Mouse (Mus musculus): ENCODE results near the gene Carhsp1. TPM values are rescaled to one million over a fixed set of nuclear protein-coding genes. Genes with fewer than 3 reads are reported as not detected.

The Carhsp1 gene
- polyA plus RNA-seq, 1 experiment = 56.1 TPM

DNA sequence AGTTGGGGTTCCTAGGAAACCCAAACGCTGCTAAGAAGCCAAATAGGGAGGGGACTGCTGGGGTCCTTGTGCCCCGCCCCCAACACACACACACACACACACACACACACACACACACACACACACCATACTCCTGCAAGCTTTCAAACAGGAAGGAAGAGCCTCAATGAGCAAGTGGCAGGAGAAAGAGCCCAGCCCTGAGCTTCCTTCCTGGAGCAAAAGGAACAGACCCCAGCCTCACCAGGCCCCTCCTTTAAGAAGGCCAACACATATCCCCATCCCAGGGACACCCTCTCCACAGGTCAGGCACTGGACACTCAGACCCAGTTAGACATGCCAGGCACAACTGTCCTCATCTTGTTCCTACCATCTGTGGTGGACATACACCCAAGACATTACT is 8.9 kb downstream of the Carhsp1 start:
- TF ChIP-seq CTCF (conservative IDR thresholded peaks at IDR 0.05; ENCODE audit: insufficient read depth, insufficient read length, low read depth, low read length) (no peak), POLR2A (IDR thresholded peaks at IDR 0.05; ENCODE audit: low read depth, low read length) (no peak)
- H3K27me3 ChIP-seq (replicated peaks; ENCODE audit: control insufficient read depth, insufficient read depth, low read length) = no peaks in the 10 kb centered on the region
- H3K4me1 ChIP-seq (ENCODE audit: control insufficient read depth, insufficient read depth, low read length) = peaks cover 17% of the 10 kb centered on the region
- DNase-seq = peak; percentile 51
- peak overlapping the region; percentile 62 for H3K27ac ChIP-seq (ENCODE audit: insufficient read depth, low read depth, low read length)
- no peak overlapping the region for H3K4me3 ChIP-seq (ENCODE audit: insufficient read depth, low read depth, low read length)
- H3K36me3 ChIP-seq (ENCODE audit: control insufficient read depth, insufficient read depth, low read length) = no peaks in the 10 kb centered on the region
- 76% methylated on average over 2 of the region's 2 CpGs for WGBS

DNA sequence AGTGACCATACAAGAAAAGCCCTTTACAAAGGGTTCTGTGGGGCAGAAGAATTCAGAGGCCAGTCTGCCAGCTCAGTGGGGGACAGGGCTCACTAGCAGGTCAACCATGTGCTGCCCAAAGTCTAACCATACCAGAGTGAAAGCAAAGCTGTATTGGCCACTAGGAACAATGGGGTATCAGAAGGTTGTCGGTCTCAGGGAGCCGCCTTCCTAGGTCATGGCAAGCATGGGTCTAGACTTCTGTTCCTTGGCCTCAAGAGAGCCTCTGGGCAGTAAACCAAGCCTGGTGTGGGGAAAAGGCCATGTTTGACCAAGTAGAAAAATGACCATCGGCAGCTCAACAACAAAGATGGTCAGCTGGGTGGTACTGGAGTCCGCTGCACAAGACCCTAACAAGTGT is 13.2 kb downstream of the Carhsp1 start:
- peak; percentile 75 for DNase-seq
- Histone ChIP-seq H3K27ac (ENCODE audit: insufficient read depth, low read depth, low read length) (no peak overlapping the region), H3K36me3 (ENCODE audit: control insufficient read depth, insufficient read depth, low read length) (no peaks in the 10 kb centered on the region), H3K27me3 (replicated peaks; ENCODE audit: control insufficient read depth, insufficient read depth, low read length) (no peaks in the 10 kb centered on the region), H3K4me1 (ENCODE audit: control insufficient read depth, insufficient read depth, low read length) (peaks cover 9% of the 10 kb centered on the region; the same call in 1 of the 2 replicates), H3K4me3 (ENCODE audit: insufficient read depth, low read depth, low read length) (no peak overlapping the region)
- TF ChIP-seq POLR2A (IDR thresholded peaks at IDR 0.05; ENCODE audit: low read depth, low read length) = no peak
- no peak for TF ChIP-seq CTCF (conservative IDR thresholded peaks at IDR 0.05; ENCODE audit: insufficient read depth, insufficient read length, low read depth, low read length)
- 79% methylated on average over 4 of the region's 4 CpGs for WGBS

DNA sequence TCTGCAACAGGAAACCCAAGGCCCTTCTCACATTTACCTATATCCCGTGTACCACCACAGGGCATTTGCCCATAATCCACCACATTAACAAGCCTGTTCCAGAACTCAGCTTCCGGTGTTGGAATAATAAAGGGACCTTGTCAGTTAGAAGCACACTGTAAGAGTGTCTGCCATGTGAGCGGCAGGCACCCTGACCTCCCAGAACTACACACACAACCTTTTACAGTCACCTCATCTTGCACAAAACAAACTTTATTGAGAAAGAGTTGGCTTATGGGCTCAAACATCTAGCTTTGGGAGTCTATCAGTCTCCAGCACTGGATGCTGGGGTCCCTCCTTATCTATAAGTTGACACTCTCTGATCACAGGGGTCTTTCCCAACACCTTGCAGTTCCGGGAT is 13.6 kb downstream of the Carhsp1 start:
- TF ChIP-seq CTCF (conservative IDR thresholded peaks at IDR 0.05; ENCODE audit: insufficient read depth, insufficient read length, low read depth, low read length) (no peak), POLR2A (IDR thresholded peaks at IDR 0.05; ENCODE audit: low read depth, low read length) (no peak)
- Histone ChIP-seq H3K36me3 (ENCODE audit: control insufficient read depth, insufficient read depth, low read length) (no peaks in the 10 kb centered on the region), H3K27me3 (replicated peaks; ENCODE audit: control insufficient read depth, insufficient read depth, low read length) (no peaks in the 10 kb centered on the region), H3K27ac (ENCODE audit: insufficient read depth, low read depth, low read length) (no peak overlapping the region), H3K4me1 (ENCODE audit: control insufficient read depth, insufficient read depth, low read length) (peaks cover 7% of the 10 kb centered on the region; the same call in 1 of the 2 replicates), H3K4me3 (ENCODE audit: insufficient read depth, low read depth, low read length) (no peak overlapping the region)
- WGBS = 80% methylated on average over 4 of the region's 4 CpGs
- DNase-seq = no peak

DNA sequence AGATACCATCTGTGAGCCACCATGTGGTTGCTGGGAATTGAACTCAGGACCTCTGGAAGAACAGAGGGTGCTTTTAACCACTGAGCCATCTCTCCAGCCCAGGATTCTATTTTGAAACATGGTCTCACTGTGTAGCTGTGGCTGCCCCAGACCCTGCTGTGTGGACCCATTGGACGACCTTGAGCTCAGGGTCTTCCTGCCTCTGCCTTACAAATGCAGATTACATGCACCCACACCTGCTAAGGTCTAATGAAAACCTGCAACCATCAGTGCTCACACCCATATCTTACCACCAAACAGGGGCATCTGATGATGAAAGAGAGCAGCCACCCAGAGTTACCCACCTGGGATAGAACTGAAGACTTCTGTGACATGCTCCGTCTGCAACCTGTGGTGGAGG is 15.7 kb downstream of the Carhsp1 start:
- WGBS = 91% methylated on average over 2 of the region's 2 CpGs
- Histone ChIP-seq H3K4me1 (ENCODE audit: control insufficient read depth, insufficient read depth, low read length) (peaks cover 4% of the 10 kb centered on the region; the same call in 1 of the 2 replicates), H3K4me3 (ENCODE audit: insufficient read depth, low read depth, low read length) (no peak overlapping the region), H3K27ac (ENCODE audit: insufficient read depth, low read depth, low read length) (no peak overlapping the region), H3K36me3 (ENCODE audit: control insufficient read depth, insufficient read depth, low read length) (no peaks in the 10 kb centered on the region), H3K27me3 (replicated peaks; ENCODE audit: control insufficient read depth, insufficient read depth, low read length) (no peaks in the 10 kb centered on the region)
- TF ChIP-seq POLR2A (IDR thresholded peaks at IDR 0.05; ENCODE audit: low read depth, low read length) = no peak
- TF ChIP-seq CTCF (conservative IDR thresholded peaks at IDR 0.05; ENCODE audit: insufficient read depth, insufficient read length, low read depth, low read length) = no peak
- DNase-seq = no peak

DNA sequence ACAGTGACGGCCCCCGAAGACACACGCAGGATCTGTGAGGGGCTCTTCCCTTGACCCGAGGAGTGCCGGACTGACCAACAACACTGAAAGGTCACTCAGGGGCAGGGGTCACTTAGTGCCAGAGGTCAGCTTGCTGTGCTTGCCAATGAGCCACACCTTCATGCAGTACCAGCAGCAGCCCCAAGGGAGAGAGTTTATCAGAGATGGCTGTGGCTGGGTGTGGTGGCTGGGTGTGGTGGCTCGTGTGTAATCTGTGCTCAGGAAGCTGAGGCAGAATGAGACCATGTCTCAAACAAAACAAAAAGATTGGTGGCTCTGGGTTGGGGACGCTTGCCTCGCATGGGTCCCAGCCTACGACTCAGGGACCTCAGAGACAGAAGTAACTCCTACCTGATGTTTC is 16.4 kb downstream of the Carhsp1 start:
- TF ChIP-seq POLR2A (IDR thresholded peaks at IDR 0.05; ENCODE audit: low read depth, low read length) = no peak
- peak; percentile 21; the same call in 1 of the 2 replicates for TF ChIP-seq CTCF (conservative IDR thresholded peaks at IDR 0.05; ENCODE audit: insufficient read depth, insufficient read length, low read depth, low read length)
- H3K4me1 ChIP-seq (ENCODE audit: control insufficient read depth, insufficient read depth, low read length) = peaks cover 4% of the 10 kb centered on the region; the same call in 1 of the 2 replicates
- no peak overlapping the region for H3K4me3 ChIP-seq (ENCODE audit: insufficient read depth, low read depth, low read length)
- H3K27ac ChIP-seq (ENCODE audit: insufficient read depth, low read depth, low read length) = no peak overlapping the region
- DNase-seq = no peak
- no peaks in the 10 kb centered on the region for H3K36me3 ChIP-seq (ENCODE audit: control insufficient read depth, insufficient read depth, low read length)
- WGBS = 83% methylated on average over 9 of the region's 9 CpGs
- H3K27me3 ChIP-seq (replicated peaks; ENCODE audit: control insufficient read depth, insufficient read depth, low read length) = no peaks in the 10 kb centered on the region

DNA sequence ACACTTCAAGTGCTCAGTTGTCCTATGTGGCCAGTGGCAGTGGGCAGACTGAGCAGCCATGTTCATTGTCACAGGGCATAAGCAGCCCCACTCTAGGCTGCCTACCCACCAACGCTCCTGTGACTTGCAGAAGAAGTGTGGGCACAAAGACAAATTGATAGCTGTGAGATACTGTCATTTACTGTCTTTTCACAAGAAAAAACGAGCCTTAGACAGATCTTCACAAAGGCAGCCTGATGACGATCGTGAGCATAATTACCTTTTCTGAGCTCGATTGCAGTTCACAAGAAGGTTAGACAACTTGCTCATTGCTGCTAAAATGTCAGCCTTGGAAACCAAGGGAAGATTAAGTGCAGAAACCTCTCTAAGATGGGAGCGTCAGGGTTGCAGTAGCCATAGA is 16.8 kb downstream of the Carhsp1 start:
- H3K4me3 ChIP-seq (ENCODE audit: insufficient read depth, low read depth, low read length) = no peak overlapping the region
- no peak overlapping the region for H3K27ac ChIP-seq (ENCODE audit: insufficient read depth, low read depth, low read length)
- H3K36me3 ChIP-seq (ENCODE audit: control insufficient read depth, insufficient read depth, low read length) = no peaks in the 10 kb centered on the region
- 85% methylated on average over 6 of the region's 6 CpGs for WGBS
- no peaks in the 10 kb centered on the region for H3K27me3 ChIP-seq (replicated peaks; ENCODE audit: control insufficient read depth, insufficient read depth, low read length)
- H3K4me1 ChIP-seq (ENCODE audit: control insufficient read depth, insufficient read depth, low read length) = peaks cover 4% of the 10 kb centered on the region; the same call in 1 of the 2 replicates
- no peak for DNase-seq
- TF ChIP-seq POLR2A (IDR thresholded peaks at IDR 0.05; ENCODE audit: low read depth, low read length) (no peak), CTCF (conservative IDR thresholded peaks at IDR 0.05; ENCODE audit: insufficient read depth, insufficient read length, low read depth, low read length) (no peak)

DNA sequence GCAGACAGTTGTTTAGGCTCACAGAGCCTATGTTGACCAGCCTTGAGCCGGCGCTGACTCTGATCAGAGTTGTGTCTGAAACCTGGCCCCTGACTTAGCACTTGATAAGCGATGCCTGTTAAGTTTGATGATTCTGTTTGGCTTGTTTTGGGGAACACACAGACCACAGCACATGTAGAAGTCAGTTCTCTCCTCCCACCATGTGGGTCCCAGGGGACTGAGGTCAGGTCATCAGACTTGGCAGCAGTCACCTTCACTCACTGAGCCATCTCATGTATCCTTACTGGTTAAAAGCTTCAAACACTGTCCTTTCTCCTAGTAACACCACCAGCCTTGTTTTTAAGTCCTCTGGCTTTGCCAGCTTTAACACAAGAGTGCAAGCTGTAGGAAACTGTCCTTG is 21.9 kb downstream of the Carhsp1 start:
- TF ChIP-seq CTCF (conservative IDR thresholded peaks at IDR 0.05; ENCODE audit: insufficient read depth, insufficient read length, low read depth, low read length) (no peak), POLR2A (IDR thresholded peaks at IDR 0.05; ENCODE audit: low read depth, low read length) (no peak)
- Histone ChIP-seq H3K4me3 (ENCODE audit: insufficient read depth, low read depth, low read length) (no peak overlapping the region), H3K4me1 (ENCODE audit: control insufficient read depth, insufficient read depth, low read length) (no peaks in the 10 kb centered on the region), H3K27ac (ENCODE audit: insufficient read depth, low read depth, low read length) (no peak overlapping the region), H3K36me3 (ENCODE audit: control insufficient read depth, insufficient read depth, low read length) (0 out of 2 replicates have a peak, but pooled peaks cover 8% of the 10 kb centered on the region), H3K27me3 (replicated peaks; ENCODE audit: control insufficient read depth, insufficient read depth, low read length) (no peaks in the 10 kb centered on the region)
- DNase-seq = no peak
- 75% methylated on average over 3 of the region's 3 CpGs for WGBS
